Mouse (Mus musculus): ENCODE measurements around the gene Pfn3. TPM values are rescaled to one million over a fixed set of nuclear protein-coding genes. Genes with fewer than 3 reads are reported as not detected.

Pfn3 gene
- polyA plus RNA-seq, 1 experiment from 2014 or later: not detected

GRCm38 (mm10) chr13:55449679-55450441 is 34.8 kb upstream of the Pfn3 start:
- Histone ChIP-seq H3K27me3 (ENCODE audit: control insufficient read depth, insufficient read depth, low read length) (no peaks in the 10 kb centered on the region), H3K4me2 (ENCODE audit: low read depth, severe bottlenecking) (no peak overlapping the region), H3K4me1 (ENCODE audit: control insufficient read depth, insufficient read depth, low read length) (peaks cover 9% of the 10 kb centered on the region), H3K27ac (replicated peaks; ENCODE audit: low read depth, low read length) (no peak overlapping the region), H3K9me3 (ENCODE audit: control insufficient read depth, low read length) (no peaks in the 10 kb centered on the region), H3K4me3 (ENCODE audit: low read depth, low read length) (no peak overlapping the region), H3K9ac (ENCODE audit: low read length) (no peak overlapping the region), H3K36me3 (ENCODE audit: control insufficient read depth, insufficient read depth, low read length) (peaks cover 30% of the 10 kb centered on the region)
- WGBS: 91% methylated on average over 17 of the region's 17 CpGs
- ATAC-seq (ENCODE audit: insufficient number of reproducible peaks, low FRiP score, low TSS enrichment, low read depth) (no peak), DNase-seq (ENCODE audit: low spot score) (no peak)

GRCm38 (mm10) chr13:55449205-55449604 is 34.2 kb upstream of the Pfn3 start:
- no peak for ATAC-seq (ENCODE audit: insufficient number of reproducible peaks, low FRiP score, low TSS enrichment, low read depth)
- H3K36me3 ChIP-seq (ENCODE audit: control insufficient read depth, insufficient read depth, low read length): peaks cover 30% of the 10 kb centered on the region

GRCm38 (mm10) chr13:55448131-55448530 is 33.1 kb upstream of the Pfn3 start:
- Histone ChIP-seq H3K27me3 (ENCODE audit: control insufficient read depth, insufficient read depth, low read length) (no peaks in the 10 kb centered on the region), H3K4me3 (ENCODE audit: low read depth, low read length) (no peak overlapping the region), H3K27ac (replicated peaks; ENCODE audit: low read depth, low read length) (no peak overlapping the region), H3K4me2 (ENCODE audit: low read depth, severe bottlenecking) (no peak overlapping the region), H3K36me3 (ENCODE audit: control insufficient read depth, insufficient read depth, low read length) (peaks cover 25% of the 10 kb centered on the region), H3K4me1 (ENCODE audit: control insufficient read depth, insufficient read depth, low read length) (peaks cover 12% of the 10 kb centered on the region), H3K9ac (ENCODE audit: low read length) (no peak overlapping the region), H3K9me3 (ENCODE audit: control insufficient read depth, low read length) (no peaks in the 10 kb centered on the region)
- 96% methylated on average over 5 of the region's 5 CpGs for WGBS
- DNase-seq (ENCODE audit: low spot score) (no peak), ATAC-seq (ENCODE audit: insufficient number of reproducible peaks, low FRiP score, low TSS enrichment, low read depth) (no peak)

More at GRCm38 (mm10) chr13:55449205-55449604, 34.2 kb upstream of the Pfn3 start:
- no peak for DNase-seq (ENCODE audit: low spot score)
- Histone ChIP-seq H3K4me2 (ENCODE audit: low read depth, severe bottlenecking) (0 out of 2 replicates have a peak overlapping the region, but pooled peaks have one; percentile 4), H3K4me3 (ENCODE audit: low read depth, low read length) (no peak overlapping the region), H3K27me3 (ENCODE audit: control insufficient read depth, insufficient read depth, low read length) (no peaks in the 10 kb centered on the region), H3K4me1 (ENCODE audit: control insufficient read depth, insufficient read depth, low read length) (peaks cover 9% of the 10 kb centered on the region), H3K9me3 (ENCODE audit: control insufficient read depth, low read length) (no peaks in the 10 kb centered on the region), H3K27ac (replicated peaks; ENCODE audit: low read depth, low read length) (no peak overlapping the region), H3K9ac (ENCODE audit: low read length) (no peak overlapping the region)
- 95% methylated on average over 9 of the region's 9 CpGs for WGBS

GRCm38 (mm10) chr13:55447543-55447943 is 32.5 kb upstream of the Pfn3 start:
- peaks cover 22% of the 10 kb centered on the region for H3K36me3 ChIP-seq (ENCODE audit: control insufficient read depth, insufficient read depth, low read length)
- no peak for DNase-seq (ENCODE audit: low spot score)
- WGBS: 62% methylated on average over 3 of the region's 3 CpGs
- H3K9me3 ChIP-seq (ENCODE audit: control insufficient read depth, low read length): no peaks in the 10 kb centered on the region
- H3K4me2 ChIP-seq (ENCODE audit: low read depth, severe bottlenecking): no peak overlapping the region
- H3K27ac ChIP-seq (replicated peaks; ENCODE audit: low read depth, low read length): no peak overlapping the region
- peaks cover 12% of the 10 kb centered on the region for H3K4me1 ChIP-seq (ENCODE audit: control insufficient read depth, insufficient read depth, low read length)
- no peaks in the 10 kb centered on the region for H3K27me3 ChIP-seq (ENCODE audit: control insufficient read depth, insufficient read depth, low read length)
- H3K9ac ChIP-seq (ENCODE audit: low read length): no peak overlapping the region
- ATAC-seq (ENCODE audit: insufficient number of reproducible peaks, low FRiP score, low TSS enrichment, low read depth): no peak
- H3K4me3 ChIP-seq (ENCODE audit: low read depth, low read length): no peak overlapping the region

GRCm38 (mm10) chr13:55446483-55447105 is 31.6 kb upstream of the Pfn3 start:
- H3K4me1 ChIP-seq (ENCODE audit: control insufficient read depth, insufficient read depth, low read length): peaks cover 12% of the 10 kb centered on the region
- no peak overlapping the region for H3K27ac ChIP-seq (replicated peaks; ENCODE audit: low read depth, low read length)
- peak overlapping the region; percentile 63 for H3K4me3 ChIP-seq (ENCODE audit: low read depth, low read length)
- WGBS: 88% methylated on average over 6 of the region's 6 CpGs
- no peaks in the 10 kb centered on the region for H3K27me3 ChIP-seq (ENCODE audit: control insufficient read depth, insufficient read depth, low read length)
- peaks cover 13% of the 10 kb centered on the region for H3K36me3 ChIP-seq (ENCODE audit: control insufficient read depth, insufficient read depth, low read length)
- no peaks in the 10 kb centered on the region for H3K9me3 ChIP-seq (ENCODE audit: control insufficient read depth, low read length)
- H3K4me2 ChIP-seq (ENCODE audit: low read depth, severe bottlenecking): peak overlapping the region; percentile 66
- DNase-seq (ENCODE audit: low spot score) (no peak), ATAC-seq (ENCODE audit: insufficient number of reproducible peaks, low FRiP score, low TSS enrichment, low read depth) (no peak)
- H3K9ac ChIP-seq (ENCODE audit: low read length): peak overlapping the region; percentile 92; the same call in 1 of the 2 replicates

- peak; percentile 70 for DNase-seq (ENCODE audit: low spot score)
- Histone ChIP-seq H3K27ac (replicated peaks; ENCODE audit: low read depth, low read length) (peak overlapping the region; percentile 87), H3K9ac (ENCODE audit: low read length) (peak overlapping the region; percentile 92), H3K4me3 (ENCODE audit: low read depth, low read length) (peak overlapping the region; percentile 63), H3K36me3 (ENCODE audit: control insufficient read depth, insufficient read depth, low read length) (peaks cover 9% of the 10 kb centered on the region; the same call in 1 of the 2 replicates), H3K4me2 (ENCODE audit: low read depth, severe bottlenecking) (peak overlapping the region; percentile 66), H3K9me3 (ENCODE audit: control insufficient read depth, low read length) (no peaks in the 10 kb centered on the region), H3K27me3 (ENCODE audit: control insufficient read depth, insufficient read depth, low read length) (no peaks in the 10 kb centered on the region), H3K4me1 (ENCODE audit: control insufficient read depth, insufficient read depth, low read length) (peaks cover 12% of the 10 kb centered on the region)
- no peak; the same call in 1 of the 2 replicates for ATAC-seq (ENCODE audit: insufficient number of reproducible peaks, low FRiP score, low TSS enrichment, low read depth)
- WGBS: under 1% methylated on average over 59 of the region's 66 CpGs
Observed at GRCm38 (mm10) chr13:55445361-55446091, 30.5 kb upstream of the Pfn3 start.

- Histone ChIP-seq H3K4me2 (ENCODE audit: low read depth, severe bottlenecking) (peak within 1 kb of the TSS; percentile 66), H3K9ac (ENCODE audit: low read length) (peak within 1 kb of the TSS; percentile 92), H3K27me3 (ENCODE audit: control insufficient read depth, insufficient read depth, low read length) (no peaks in the 10 kb centered on the region), H3K4me1 (ENCODE audit: control insufficient read depth, insufficient read depth, low read length) (peaks cover 12% of the 10 kb centered on the region), H3K9me3 (ENCODE audit: control insufficient read depth, low read length) (no peaks in the 10 kb centered on the region), H3K27ac (replicated peaks; ENCODE audit: low read depth, low read length) (peak within 1 kb of the TSS; percentile 87), H3K4me3 (ENCODE audit: low read depth, low read length) (peak within 1 kb of the TSS; percentile 63), H3K36me3 (ENCODE audit: control insufficient read depth, insufficient read depth, low read length) (0 out of 2 replicates have a peak, but pooled peaks cover 4% of the 10 kb centered on the region)
- WGBS: under 1% methylated on average over 23 of the region's 35 CpGs
- DNase-seq (ENCODE audit: low spot score) (peak; percentile 98), ATAC-seq (ENCODE audit: insufficient number of reproducible peaks, low FRiP score, low TSS enrichment, low read depth) (peak; percentile 96)
Observed at GRCm38 (mm10) chr13:55444937-55445315, 29.9 kb upstream of the Pfn3 start, which contains the start of gene Grk6. Grk6 (plus strand) TSS chr13:55445072.

GRCm38 (mm10) chr13:55444286-55444936 is 29.4 kb upstream of the Pfn3 start:
- peak overlapping the region; percentile 54 for H3K9ac ChIP-seq (ENCODE audit: low read length)
- DNase-seq (ENCODE audit: low spot score) (peak; percentile 84), ATAC-seq (ENCODE audit: insufficient number of reproducible peaks, low FRiP score, low TSS enrichment, low read depth) (peak; percentile 53)
- H3K27ac ChIP-seq (replicated peaks; ENCODE audit: low read depth, low read length): peak overlapping the region; percentile 81
- H3K4me1 ChIP-seq (ENCODE audit: control insufficient read depth, insufficient read depth, low read length): peaks cover 12% of the 10 kb centered on the region
- peak overlapping the region; percentile 63 for H3K4me3 ChIP-seq (ENCODE audit: low read depth, low read length)
- H3K27me3 ChIP-seq (ENCODE audit: control insufficient read depth, insufficient read depth, low read length): no peaks in the 10 kb centered on the region
- H3K9me3 ChIP-seq (ENCODE audit: control insufficient read depth, low read length): no peaks in the 10 kb centered on the region
- 0 out of 2 replicates have a peak, but pooled peaks cover 2% of the 10 kb centered on the region for H3K36me3 ChIP-seq (ENCODE audit: control insufficient read depth, insufficient read depth, low read length)
- H3K4me2 ChIP-seq (ENCODE audit: low read depth, severe bottlenecking): peak overlapping the region; percentile 61
- under 1% methylated on average over 33 of the region's 33 CpGs for WGBS
